Mouse (Mus musculus) kidney, postnatal 36 days (tissue): ENCODE data around the gene Mbnl2.

Experiments used
- DNase-seq, 2 experiments: peaks; one replicate each; pipeline ENCODE4 v3.0.0; 2021 to 2022; ENCODE audit warnings: mixed read lengths in 2 of 2

The Mbnl2 gene

GRCm38 (mm10) chr14:120297833-120298232 lies 22.4 kb downstream of the Mbnl2 start:
- DNase-seq = no peak

GRCm38 (mm10) chr14:120298439-120298838 lies 23.0 kb downstream of the Mbnl2 start:
- DNase-seq = no peak

GRCm38 (mm10) chr14:120299716-120300115 lies 24.2 kb downstream of the Mbnl2 start:
- peak; percentile 24 to 67 for DNase-seq

- DNase-seq = no peak
Observed at GRCm38 (mm10) chr14:120300191-120300590, 24.7 kb downstream of the Mbnl2 start.

GRCm38 (mm10) chr14:120300814-120301213 lies 25.3 kb downstream of the Mbnl2 start:
- DNase-seq = no peak

- DNase-seq = peak; percentile 52 to 62
Observed at GRCm38 (mm10) chr14:120302913-120303548, 27.6 kb downstream of the Mbnl2 start.

GRCm38 (mm10) chr14:120306229-120306628 lies 30.8 kb downstream of the Mbnl2 start:
- no peak for DNase-seq

GRCm38 (mm10) chr14:120307356-120307755 lies 31.9 kb downstream of the Mbnl2 start:
- no peak for DNase-seq

- DNase-seq = no peak
Observed at GRCm38 (mm10) chr14:120307963-120308362, 32.5 kb downstream of the Mbnl2 start.

GRCm38 (mm10) chr14:120309691-120310090 lies 34.2 kb downstream of the Mbnl2 start:
- no peak for DNase-seq

- no peak for DNase-seq
Observed at GRCm38 (mm10) chr14:120311330-120312097, 36.0 kb downstream of the Mbnl2 start.

- no peak for DNase-seq
Observed at GRCm38 (mm10) chr14:120312661-120313406, 37.4 kb downstream of the Mbnl2 start.

GRCm38 (mm10) chr14:120313466-120313865 lies 38.0 kb downstream of the Mbnl2 start:
- DNase-seq = no peak

GRCm38 (mm10) chr14:120315721-120316120 lies 40.3 kb downstream of the Mbnl2 start:
- DNase-seq = no peak

- no peak for DNase-seq
Observed at GRCm38 (mm10) chr14:120318326-120318935, 43.0 kb downstream of the Mbnl2 start.

GRCm38 (mm10) chr14:120318974-120319731 lies 43.7 kb downstream of the Mbnl2 start:
- DNase-seq = no peak

- no peak for DNase-seq
Observed at GRCm38 (mm10) chr14:120322041-120322440, 46.6 kb downstream of the Mbnl2 start.

GRCm38 (mm10) chr14:120323111-120323510 lies 47.6 kb downstream of the Mbnl2 start:
- DNase-seq = no peak

- DNase-seq = no peak
Observed at GRCm38 (mm10) chr14:120324061-120324791, 48.8 kb downstream of the Mbnl2 start.

GRCm38 (mm10) chr14:120324883-120325480 lies 49.5 kb downstream of the Mbnl2 start:
- no peak for DNase-seq

- no peak for DNase-seq
Observed at GRCm38 (mm10) chr14:120325673-120326072, 50.2 kb downstream of the Mbnl2 start.
